Comparison of ENCODE assay signal across 8 mouse cellular contexts in the genomic region with DNA sequence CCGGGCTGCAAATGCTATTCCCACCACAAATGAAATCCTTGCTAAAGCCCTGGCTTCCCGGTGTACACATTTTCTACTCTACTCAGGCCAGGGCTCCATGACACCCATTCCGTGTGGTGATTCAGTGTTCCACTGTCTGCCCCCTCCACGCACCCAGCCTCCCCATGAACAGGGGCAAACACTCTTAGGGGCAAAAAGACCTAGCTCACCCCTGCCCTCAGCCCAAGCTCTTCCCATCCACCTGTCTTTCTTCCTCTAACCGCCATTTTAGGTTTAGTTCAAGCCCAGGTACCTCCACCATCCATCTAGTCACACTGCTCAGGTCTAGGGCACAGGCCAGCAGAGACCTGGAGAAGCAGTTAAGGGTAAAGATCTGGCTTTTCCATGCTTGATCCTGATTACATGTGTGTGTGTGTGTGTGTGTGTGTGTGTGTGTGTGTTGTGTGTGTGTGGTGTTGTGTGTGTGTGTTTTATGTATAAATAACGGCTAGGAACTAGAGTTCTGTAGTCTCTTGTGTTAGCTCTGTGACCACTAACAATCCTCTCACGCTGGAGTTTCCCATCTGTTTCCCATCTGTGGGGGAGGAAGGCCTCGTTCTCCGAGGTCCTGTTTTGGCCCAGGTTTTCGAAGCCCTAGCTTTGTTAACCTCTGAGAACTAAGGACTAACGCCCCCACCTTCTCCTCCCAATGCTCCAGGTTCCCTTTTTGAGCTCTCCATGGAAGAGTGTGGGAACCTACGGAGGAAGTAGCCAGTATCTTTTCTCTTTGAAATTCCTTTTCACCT. TPM values are rescaled to one million over a fixed set of nuclear protein-coding genes. Genes with fewer than 3 reads are reported as not detected.
A peak's percentile ranks its signal among the peaks of the same experiment; 100 is the strongest.
DNase-seq lines count a peak whose midpoint lies in the region; ATAC-seq and TF ChIP-seq lines count a peak whose summit lies in the region.

No protein-coding gene starts in this region.

- peak overlapping the region; percentile 66 for H3K4me2 ChIP-seq in limb, embryonic 11.5 days (ENCODE audit: low read depth, severe bottlenecking)
- H3K4me2 ChIP-seq in neural tube, embryonic 12.5 days (replicated peaks) = peak overlapping the region; percentile 83

- H3K27me3 ChIP-seq in heart, embryonic 10.5 days (ENCODE audit: insufficient read depth, poor library complexity, severe bottlenecking) = peaks cover 5% of the 10 kb centered on the region; the same call in 1 of the 2 replicates
- no peaks in the 10 kb centered on the region for H3K27me3 ChIP-seq in forebrain, embryonic 10.5 days (ENCODE audit: poor library complexity, severe bottlenecking)
- no peaks in the 10 kb centered on the region for H3K27me3 ChIP-seq in limb, embryonic 11.5 days (ENCODE audit: control insufficient read depth, insufficient read depth, low read length)
- H3K27me3 ChIP-seq in neural tube, embryonic 12.5 days (replicated peaks) = no peaks in the 10 kb centered on the region

- peak overlapping the region; percentile 69 for H3K4me3 ChIP-seq in heart, embryonic 10.5 days
- peak overlapping the region; percentile 75 to 95 for H3K4me3 ChIP-seq in ES-E14 (ENCODE audit: insufficient read depth in 1 of 2, low read depth in 1 of 2, low read length in 2 of 2, poor library complexity in 1 of 2, severe bottlenecking in 1 of 2)
- H3K4me3 ChIP-seq in forebrain, embryonic 10.5 days = peak overlapping the region; percentile 73
- peak overlapping the region; percentile 77 for H3K4me3 ChIP-seq in limb, embryonic 11.5 days (ENCODE audit: low read depth, low read length)
- H3K4me3 ChIP-seq in neural tube, embryonic 12.5 days = peak overlapping the region; percentile 74

- intact Hi-C loops in heart, postnatal 36 days (cut with DNase I) = loop anchor here (1.0 to 5.0 kb wide), 4 partner anchors 59 to 104 kb away; a partner anchor contains a TSS

- peaks cover 10% of the 10 kb centered on the region for H3K4me1 ChIP-seq in heart, embryonic 10.5 days
- H3K4me1 ChIP-seq in ES-E14 (ENCODE audit: control insufficient read depth in 2 of 2, insufficient read depth in 2 of 2, low read length in 2 of 2, poor library complexity in 1 of 2) = peaks cover 8 to 11% of the 10 kb centered on the region in 2 experiments
- peaks cover 31% of the 10 kb centered on the region for H3K4me1 ChIP-seq in forebrain, embryonic 10.5 days
- peaks cover 3% of the 10 kb centered on the region; the same call in 1 of the 2 replicates for H3K4me1 ChIP-seq in limb, embryonic 11.5 days (ENCODE audit: control insufficient read depth, insufficient read depth, low read length)
- peaks cover 11% of the 10 kb centered on the region for H3K4me1 ChIP-seq in neural tube, embryonic 12.5 days

- H3K9ac ChIP-seq in ES-E14 (ENCODE audit: insufficient read depth, low read depth, low read length, poor library complexity, severe bottlenecking) = peak overlapping the region; percentile 85
- H3K9ac ChIP-seq in limb, embryonic 11.5 days (ENCODE audit: low read length) = peak overlapping the region; percentile 86
- peak overlapping the region; percentile 89 for H3K9ac ChIP-seq in neural tube, embryonic 12.5 days

- no peaks in the 10 kb centered on the region for H3K9me3 ChIP-seq in heart, embryonic 10.5 days
- H3K9me3 ChIP-seq in ES-E14 (ENCODE audit: control insufficient read depth, insufficient read depth, low read depth, low read length) = no peaks in the 10 kb centered on the region
- H3K9me3 ChIP-seq in forebrain, embryonic 10.5 days = no peaks in the 10 kb centered on the region
- H3K9me3 ChIP-seq in limb, embryonic 11.5 days (ENCODE audit: control insufficient read depth, low read length) = no peaks in the 10 kb centered on the region
- no peaks in the 10 kb centered on the region for H3K9me3 ChIP-seq in neural tube, embryonic 12.5 days

- peak; percentile 51; the same call in 1 of the 2 replicates for ATAC-seq in limb, embryonic 11.5 days (ENCODE audit: insufficient number of reproducible peaks, low FRiP score, low TSS enrichment, low read depth)
- peak; percentile 35; the same call in 1 of the 2 replicates for ATAC-seq in neural tube, embryonic 12.5 days (ENCODE audit: low FRiP score, low read depth)

- in situ Hi-C loops in ES-E14 (cut with MboI; ENCODE audit: low sequenced_read_pairs in 2 of 2, unreplicated experiment in 2 of 2) = no loop called here

- H3K36me3 ChIP-seq in heart, embryonic 10.5 days = peaks cover 40% of the 10 kb centered on the region
- peaks cover 13% of the 10 kb centered on the region; the same call in 1 of the 2 replicates for H3K36me3 ChIP-seq in ES-E14 (ENCODE audit: control insufficient read depth, insufficient read depth, low read length, poor library complexity, severe bottlenecking)
- H3K36me3 ChIP-seq in forebrain, embryonic 10.5 days (replicated peaks) = peaks cover 42% of the 10 kb centered on the region
- H3K36me3 ChIP-seq in limb, embryonic 11.5 days (ENCODE audit: control insufficient read depth, insufficient read depth, low read length) = peaks cover 13% of the 10 kb centered on the region
- H3K36me3 ChIP-seq in neural tube, embryonic 12.5 days = peaks cover 35% of the 10 kb centered on the region

- WGBS in heart, embryonic 10.5 days = 49% methylated on average over 12 of the region's 12 CpGs
- WGBS in forebrain, embryonic 10.5 days = 47% methylated on average over 12 of the region's 12 CpGs
- 40% methylated on average over 12 of the region's 12 CpGs for WGBS in limb, embryonic 11.5 days
- WGBS in neural tube, embryonic 12.5 days = 49% methylated on average over 12 of the region's 12 CpGs

- H3K27ac ChIP-seq in heart, embryonic 10.5 days = peak overlapping the region; percentile 98
- H3K27ac ChIP-seq in ES-E14 (ENCODE audit: insufficient read depth, low read depth, low read length, poor library complexity, severe bottlenecking) = peak overlapping the region; percentile 65
- H3K27ac ChIP-seq in forebrain, embryonic 10.5 days = peak overlapping the region; percentile 96
- H3K27ac ChIP-seq in limb, embryonic 11.5 days (replicated peaks; ENCODE audit: low read depth, low read length) = peak overlapping the region; percentile 75
- no peak overlapping the region for H3K27ac ChIP-seq in neural tube, embryonic 12.5 days

- no peak for DNase-seq in heart, embryonic 10.5 days (ENCODE audit: low spot score)
- DNase-seq in heart, postnatal 36 days = no peak
- no peak for DNase-seq in ES-E14 (ENCODE audit: low read depth, low spot score)
- DNase-seq in forebrain, embryonic 10.5 days (ENCODE audit: extremely low spot score, low spot score) = no peak
- DNase-seq in limb, embryonic 11.5 days (ENCODE audit: low spot score) = peak; percentile 55
- DNase-seq in right cerebral cortex, postnatal 25 days = no peak
- DNase-seq in T-cell, adult 2 months (ENCODE audit: low spot score) = no peak

TF ChIP-seq in ES-E14, 5 proteins besides CTCF, POLR2A, EP300 and RAD21:
- TF ChIP-seq ZNF384 (IDR thresholded peaks at IDR 0.05; ENCODE audit: low read depth, low read length) (no peak), HCFC1 (IDR thresholded peaks at IDR 0.05; ENCODE audit: borderline replicate concordance, insufficient read depth, low read length) (no peak), ZC3H11A (IDR thresholded peaks at IDR 0.05; ENCODE audit: borderline replicate concordance, low read depth, low read length) (no peak), CHD2 (IDR thresholded peaks at IDR 0.05; ENCODE audit: low read depth, low read length) (no peak), MAFK (IDR thresholded peaks at IDR 0.05; ENCODE audit: insufficient read depth, low read depth, low read length) (no peak)

RNA-seq across cellular contexts. Expression of a gene that starts 0.9 kb away (rescaled TPM):
- 127 TPM in 2 replicates for polyA plus RNA-seq in heart, embryonic 10.5 days (2016; fragmentation: Nextera tagmentation; extraction: Ambion mirVana)
- total RNA-seq in heart, postnatal 36 days (2021) = 10 to 100 TPM; 22.8 to 23.1 TPM
- total RNA-seq in ES-E14 (2012; rRNA removed) = 70.2 and 121 TPM in 2 replicates
- 149 and 153 TPM in 2 replicates for polyA plus RNA-seq in forebrain, embryonic 10.5 days (2016; fragmentation: Nextera tagmentation; extraction: Ambion mirVana)
- 135 and 141 TPM in 2 replicates for polyA plus RNA-seq in limb, embryonic 11.5 days (2014; fragmentation: Nextera tagmentation; extraction: Ambion mirVana)
- polyA plus RNA-seq in neural tube, embryonic 12.5 days (2016; fragmentation: Nextera tagmentation; extraction: Ambion mirVana) = 150 and 156 TPM in 2 replicates

RNA-seq across cellular contexts. Expression of a gene that starts 3.7 kb away (rescaled TPM):
- 0.41 and 0.45 TPM in 2 replicates for polyA plus RNA-seq in heart, embryonic 10.5 days (2016; fragmentation: Nextera tagmentation; extraction: Ambion mirVana)
- under 1 TPM; 0.56 to 0.79 TPM for total RNA-seq in heart, postnatal 36 days (2021)
- 11.1 and 15.2 TPM in 2 replicates for total RNA-seq in ES-E14 (2012; rRNA removed)
- 0.32 and 0.61 TPM in 2 replicates for polyA plus RNA-seq in forebrain, embryonic 10.5 days (2016; fragmentation: Nextera tagmentation; extraction: Ambion mirVana)
- polyA plus RNA-seq in limb, embryonic 11.5 days (2014; fragmentation: Nextera tagmentation; extraction: Ambion mirVana) = 0.21 and 0.34 TPM in 2 replicates
- polyA plus RNA-seq in neural tube, embryonic 12.5 days (2016; fragmentation: Nextera tagmentation; extraction: Ambion mirVana) = 0.46 and 0.87 TPM in 2 replicates

RNA-seq across cellular contexts. Expression of a gene that starts 18.7 kb away (rescaled TPM):
- polyA plus RNA-seq in heart, embryonic 10.5 days (2016; fragmentation: Nextera tagmentation; extraction: Ambion mirVana) = 0.19 and 0.37 TPM in 2 replicates
- total RNA-seq in heart, postnatal 36 days (2021) = 10 to 100 TPM in 1 of 2 experiments, 1 to 10 TPM in 1; 9.1 to 10.1 TPM
- total RNA-seq in ES-E14 (2012; rRNA removed) = 4.9 and 6.0 TPM in 2 replicates
- polyA plus RNA-seq in forebrain, embryonic 10.5 days (2016; fragmentation: Nextera tagmentation; extraction: Ambion mirVana) = not detected in 2 replicates
- 0.07 TPM in 1 of 2 replicates, not detected in the other for polyA plus RNA-seq in limb, embryonic 11.5 days (2014; fragmentation: Nextera tagmentation; extraction: Ambion mirVana)
- polyA plus RNA-seq in neural tube, embryonic 12.5 days (2016; fragmentation: Nextera tagmentation; extraction: Ambion mirVana) = 0.28 and 0.42 TPM in 2 replicates
